Mouse (Mus musculus): Measurements from ENCODE around the gene Camk2b.

Camk2b gene

GRCm38 (mm10) chr11:5948546-5949250, 117.5 kb downstream of the Camk2b start:
- no peak for TF ChIP-seq GATA4 (IDR thresholded peaks at IDR 0.05; ENCODE audit: insufficient replicate concordance, low read length)

- TF ChIP-seq GATA4 (IDR thresholded peaks at IDR 0.05; ENCODE audit: insufficient replicate concordance, low read length), result no peak
These were observed 118.4 kb downstream of the Camk2b start for GRCm38 (mm10) chr11:5947796-5948195.

GRCm38 (mm10) chr11:5945096-5945495, 121.1 kb downstream of the Camk2b start:
- TF ChIP-seq GATA4 (IDR thresholded peaks at IDR 0.05; ENCODE audit: insufficient replicate concordance, low read length), result no peak

- TF ChIP-seq GATA4 (IDR thresholded peaks at IDR 0.05; ENCODE audit: insufficient replicate concordance, low read length), result no peak
These were observed 123.2 kb downstream of the Camk2b start for GRCm38 (mm10) chr11:5942966-5943365.

- TF ChIP-seq GATA4 (IDR thresholded peaks at IDR 0.05; ENCODE audit: insufficient replicate concordance, low read length), result no peak
These were observed 135.6 kb downstream of the Camk2b start for GRCm38 (mm10) chr11:5930578-5930977.

GRCm38 (mm10) chr11:5926696-5927220, 139.4 kb downstream of the Camk2b start:
- no peak for TF ChIP-seq GATA4 (IDR thresholded peaks at IDR 0.05; ENCODE audit: insufficient replicate concordance, low read length)

GRCm38 (mm10) chr11:5924699-5925098, 141.5 kb downstream of the Camk2b start:
- TF ChIP-seq GATA4 (IDR thresholded peaks at IDR 0.05; ENCODE audit: insufficient replicate concordance, low read length), result no peak

GRCm38 (mm10) chr11:5920323-5920960, 145.7 kb downstream of the Camk2b start:
- TF ChIP-seq GATA4 (IDR thresholded peaks at IDR 0.05; ENCODE audit: insufficient replicate concordance, low read length), result no peak

Measured in liver, adult (tissue).